Mouse (Mus musculus): ENCODE results near the gene Megf6. TPM values are rescaled to one million over a fixed set of nuclear protein-coding genes. Genes with fewer than 3 reads are reported as not detected.

The Megf6 gene
- polyA plus RNA-seq, 1 experiment from 2014 or later, result 23.4 TPM

- Histone ChIP-seq H3K27me3 (ENCODE audit: control insufficient read depth, insufficient read depth, low read depth, low read length) (no peaks in the 10 kb centered on the region), H3K27ac (ENCODE audit: low read length) (no peak overlapping the region), H3K9me3 (ENCODE audit: control insufficient read depth, low read length) (no peaks in the 10 kb centered on the region), H3K4me3 (ENCODE audit: low read length) (no peak overlapping the region), H3K36me3 (ENCODE audit: control insufficient read depth, insufficient read depth, low read length) (no peaks in the 10 kb centered on the region), H3K4me2 (ENCODE audit: low read depth, low read length) (no peak overlapping the region), H3K9ac (ENCODE audit: low read length) (no peak overlapping the region), H3K4me1 (replicated peaks; ENCODE audit: control insufficient read depth, insufficient read depth, low read length) (no peaks in the 10 kb centered on the region)
- WGBS, result 32% methylated on average over 4 of the region's 4 CpGs
- ATAC-seq (ENCODE audit: low read depth), result no peak
Observed at GRCm38 (mm10) chr4:154312935-154313621, 142.5 kb downstream of the Megf6 start.

DNA sequence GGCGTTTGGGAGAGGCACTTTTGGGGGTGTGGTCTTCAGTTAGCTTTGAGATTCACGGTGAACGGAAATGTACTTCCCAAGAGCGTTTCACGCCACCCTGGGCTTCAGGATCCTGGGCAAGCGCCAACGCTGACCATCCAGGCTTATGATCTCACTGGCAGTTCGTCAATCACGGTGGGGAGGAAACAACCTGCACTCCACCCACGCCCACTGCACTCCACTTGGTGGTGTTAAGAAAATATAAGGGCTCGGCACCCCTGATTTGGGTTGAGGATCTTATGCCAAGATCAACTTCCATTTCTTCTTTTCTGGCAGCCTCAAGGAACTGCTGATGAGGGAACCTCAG, 143.1 kb downstream of the Megf6 start:
- Histone ChIP-seq H3K27me3 (ENCODE audit: control insufficient read depth, insufficient read depth, low read depth, low read length) (no peaks in the 10 kb centered on the region), H3K27ac (ENCODE audit: low read length) (no peak overlapping the region), H3K36me3 (ENCODE audit: control insufficient read depth, insufficient read depth, low read length) (no peaks in the 10 kb centered on the region; the same call in 1 of the 2 replicates), H3K4me2 (ENCODE audit: low read depth, low read length) (no peak overlapping the region), H3K4me3 (ENCODE audit: low read length) (no peak overlapping the region), H3K4me1 (replicated peaks; ENCODE audit: control insufficient read depth, insufficient read depth, low read length) (no peaks in the 10 kb centered on the region), H3K9ac (ENCODE audit: low read length) (no peak overlapping the region), H3K9me3 (ENCODE audit: control insufficient read depth, low read length) (no peaks in the 10 kb centered on the region)
- WGBS, result 51% methylated on average over 11 of the region's 11 CpGs
- ATAC-seq (ENCODE audit: low read depth), result no peak

Other genes starting within 250 kb of the Megf6 start
- 81.8 and 85.5 TPM in 2 replicates for gene A430005L14Rik, start 213.5 kb upstream of the Megf6 start, polyA plus RNA-seq (2015; fragmentation: Nextera tagmentation; extraction: Ambion mirVana)
- gene Dffb, start 195.6 kb upstream of the Megf6 start, polyA plus RNA-seq (2015; fragmentation: Nextera tagmentation; extraction: Ambion mirVana), result 12.4 and 13.6 TPM in 2 replicates
- 16.1 and 17.3 TPM in 2 replicates for gene Cep104, start 195.5 kb upstream of the Megf6 start, polyA plus RNA-seq (2015; fragmentation: Nextera tagmentation; extraction: Ambion mirVana)
- 12.2 and 12.8 TPM in 2 replicates for gene Lrrc47, start 159.0 kb upstream of the Megf6 start, polyA plus RNA-seq (2015; fragmentation: Nextera tagmentation; extraction: Ambion mirVana)
- gene Smim1, start 144.5 kb upstream of the Megf6 start, polyA plus RNA-seq (2015; fragmentation: Nextera tagmentation; extraction: Ambion mirVana), result 42.5 and 44.7 TPM in 2 replicates
- gene Ccdc27, start 128.1 kb upstream of the Megf6 start, polyA plus RNA-seq (2015; fragmentation: Nextera tagmentation; extraction: Ambion mirVana), result not detected in 2 replicates
- 3.4 and 5.2 TPM in 2 replicates for gene Trp73, start 30.5 kb upstream of the Megf6 start, polyA plus RNA-seq (2015; fragmentation: Nextera tagmentation; extraction: Ambion mirVana)
- 36.0 and 39.2 TPM in 2 replicates for gene Wrap73, start 28.4 kb upstream of the Megf6 start, polyA plus RNA-seq (2015; fragmentation: Nextera tagmentation; extraction: Ambion mirVana)
- gene Tprgl, start 10.1 kb upstream of the Megf6 start, polyA plus RNA-seq (2015; fragmentation: Nextera tagmentation; extraction: Ambion mirVana), result 144 and 148 TPM in 2 replicates
- gene Arhgef16, start 130.9 kb downstream of the Megf6 start, polyA plus RNA-seq (2015; fragmentation: Nextera tagmentation; extraction: Ambion mirVana), result 25.4 and 26.0 TPM in 2 replicates
- gene B230104I21Rik, start 165.4 kb downstream of the Megf6 start, polyA plus RNA-seq (2015; fragmentation: Nextera tagmentation; extraction: Ambion mirVana), result not detected in 2 replicates